Mouse (Mus musculus) CH12F3 (cell line): ENCODE data around the gene Slc7a1.

Source experiments
- in situ Hi-C: fragments of 300-500 bp; cut with MboI; formaldehyde crosslinking; loops from 2 replicates; pipeline ENCODE4 v1.14.3; 2020; ENCODE audit warnings: low sequenced_read_pairs

The Slc7a1 gene

DNA sequence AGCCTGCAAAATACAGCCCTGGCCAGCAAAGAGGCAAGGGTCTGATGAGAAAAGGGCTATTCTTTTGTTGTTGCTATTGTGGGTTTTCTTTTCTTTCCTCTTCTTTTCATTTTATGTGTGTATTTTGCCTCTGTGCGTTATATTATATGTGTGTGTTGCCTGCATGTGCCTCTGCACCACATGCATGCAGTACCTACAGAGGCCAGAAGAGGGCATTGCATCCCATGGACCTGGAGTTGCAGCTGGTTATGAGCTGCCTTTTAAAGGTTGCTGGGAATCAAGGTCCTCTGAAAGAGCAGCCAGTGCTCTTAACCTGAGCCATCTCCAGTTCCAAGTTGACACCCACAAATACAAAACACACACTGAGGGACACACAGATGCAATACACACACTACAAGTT, 29.1 kb downstream of the Slc7a1 start:
- in situ Hi-C loops, result no loop called here

DNA sequence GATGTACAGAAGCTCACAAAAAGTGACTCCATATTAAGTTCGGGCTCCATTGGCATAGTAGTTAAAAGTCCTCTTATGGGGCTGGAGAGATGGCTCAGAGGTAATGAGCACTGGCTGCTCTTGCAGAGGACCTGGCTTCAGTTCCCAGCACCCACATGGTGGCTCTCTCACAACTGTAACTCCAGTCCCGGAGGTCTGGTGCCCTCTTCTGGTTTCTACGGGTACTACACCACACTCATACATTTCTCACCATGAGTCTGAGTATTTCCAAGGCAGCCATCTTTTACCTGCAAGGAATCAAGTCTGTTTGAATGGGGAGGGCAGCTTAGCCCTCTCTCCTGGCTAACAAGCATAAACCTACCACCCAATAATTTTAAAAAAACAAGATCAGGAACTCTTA, 30.5 kb downstream of the Slc7a1 start:
- in situ Hi-C loops, result no loop called here

DNA sequence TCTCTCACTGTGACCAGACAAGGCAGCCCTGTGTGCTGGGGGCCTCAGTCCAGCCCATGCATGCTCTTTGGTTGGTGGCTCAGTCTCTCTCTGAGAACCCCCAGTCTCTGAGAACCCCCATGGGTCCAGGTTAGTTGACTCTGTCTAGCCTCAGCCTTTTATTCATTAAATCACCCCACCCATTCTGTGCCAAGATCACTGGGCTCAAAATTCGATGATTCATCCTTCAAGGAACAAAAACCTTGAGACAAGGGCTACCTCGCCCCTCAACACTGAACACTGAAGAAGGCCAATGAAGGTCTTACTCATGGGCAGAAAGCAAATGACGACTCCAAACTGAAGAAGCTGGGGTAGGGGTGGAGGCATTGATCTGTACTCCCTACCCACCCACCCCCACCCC, 31.9 kb downstream of the Slc7a1 start:
- in situ Hi-C loops, result no loop called here

DNA sequence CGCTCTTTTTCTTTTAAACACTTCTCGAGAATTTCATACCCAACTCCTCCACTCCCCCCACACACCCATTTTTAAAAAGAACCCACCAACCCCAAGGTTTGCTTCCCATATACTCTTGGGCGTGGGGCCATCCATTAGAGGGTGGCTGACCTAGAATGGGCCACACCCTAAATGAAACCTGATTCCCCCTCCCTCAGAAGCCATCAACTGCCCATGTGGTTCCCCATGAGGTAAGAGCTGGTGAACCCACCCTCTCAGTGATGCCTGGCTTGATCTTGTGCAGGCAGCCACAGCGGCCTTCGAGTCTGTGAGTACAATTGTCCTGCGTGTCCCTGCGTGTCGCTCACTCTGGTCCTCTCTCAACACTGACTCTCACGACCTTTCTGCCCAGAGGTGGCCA, 33.2 kb downstream of the Slc7a1 start:
- in situ Hi-C loops, result no loop called here

DNA sequence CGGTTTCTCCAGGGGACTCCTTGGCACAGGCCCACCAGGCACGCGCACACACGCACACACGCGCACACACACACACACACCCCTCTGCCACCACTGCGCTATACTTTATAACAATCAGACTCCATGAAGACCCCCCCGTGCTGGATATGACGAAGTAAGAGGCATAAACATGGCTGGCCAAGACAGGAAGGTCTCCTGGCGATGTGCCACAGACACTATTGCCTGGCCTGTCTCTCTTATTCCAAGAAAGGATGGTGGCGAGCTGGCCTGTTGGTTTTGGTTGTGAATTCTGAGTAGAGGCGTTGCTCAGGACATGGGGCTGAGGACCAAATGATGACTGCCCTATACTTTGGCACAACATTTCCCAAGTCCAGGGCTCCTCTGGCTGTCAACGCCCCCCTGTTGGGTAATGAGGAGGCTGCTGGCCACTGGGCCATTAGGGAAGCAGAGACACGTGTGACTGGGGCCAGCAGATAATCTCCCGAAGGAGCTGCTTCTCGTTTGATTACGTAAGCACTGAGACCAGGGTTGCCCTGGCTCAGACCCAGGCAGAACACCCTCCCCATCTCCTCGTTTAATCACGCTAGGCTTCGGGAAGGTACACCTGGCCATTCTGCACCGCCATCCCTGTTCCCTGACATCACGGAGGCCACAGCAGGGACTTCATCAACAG, 36.1 kb downstream of the Slc7a1 start:
- in situ Hi-C loops, result no loop called here

DNA sequence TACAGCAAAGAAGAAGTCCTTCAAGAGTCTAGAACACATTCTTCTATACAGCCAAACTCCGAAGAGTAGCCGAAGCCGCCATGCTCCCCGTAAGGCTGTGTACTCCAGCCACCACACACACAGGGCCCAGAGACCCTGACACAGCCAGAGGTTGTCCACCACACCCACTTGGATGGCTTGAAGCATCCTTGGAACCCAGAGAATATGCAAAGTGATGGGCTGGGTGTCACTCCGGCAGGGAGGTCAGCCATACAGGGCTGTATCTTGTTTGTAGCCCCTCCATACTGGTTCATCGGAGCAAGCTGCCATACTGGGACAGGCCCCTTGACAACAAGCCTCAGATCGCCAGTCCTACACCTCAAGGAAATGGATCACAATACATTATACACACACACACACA, 37.4 kb downstream of the Slc7a1 start:
- in situ Hi-C loops, result no loop called here

DNA sequence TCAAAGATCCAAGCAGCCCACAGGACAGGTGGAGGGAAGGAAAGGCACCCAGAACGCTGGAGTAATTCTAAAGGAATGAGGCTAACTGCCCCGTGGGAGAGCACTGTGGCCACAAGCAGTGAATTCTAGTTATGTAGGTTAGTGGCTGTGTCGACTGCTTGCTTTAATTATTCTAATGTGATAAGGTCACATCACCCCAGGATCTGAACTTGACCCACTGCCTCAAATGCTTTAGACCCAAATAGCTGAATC, 38.0 kb downstream of the Slc7a1 start:
- in situ Hi-C loops, result no loop called here

DNA sequence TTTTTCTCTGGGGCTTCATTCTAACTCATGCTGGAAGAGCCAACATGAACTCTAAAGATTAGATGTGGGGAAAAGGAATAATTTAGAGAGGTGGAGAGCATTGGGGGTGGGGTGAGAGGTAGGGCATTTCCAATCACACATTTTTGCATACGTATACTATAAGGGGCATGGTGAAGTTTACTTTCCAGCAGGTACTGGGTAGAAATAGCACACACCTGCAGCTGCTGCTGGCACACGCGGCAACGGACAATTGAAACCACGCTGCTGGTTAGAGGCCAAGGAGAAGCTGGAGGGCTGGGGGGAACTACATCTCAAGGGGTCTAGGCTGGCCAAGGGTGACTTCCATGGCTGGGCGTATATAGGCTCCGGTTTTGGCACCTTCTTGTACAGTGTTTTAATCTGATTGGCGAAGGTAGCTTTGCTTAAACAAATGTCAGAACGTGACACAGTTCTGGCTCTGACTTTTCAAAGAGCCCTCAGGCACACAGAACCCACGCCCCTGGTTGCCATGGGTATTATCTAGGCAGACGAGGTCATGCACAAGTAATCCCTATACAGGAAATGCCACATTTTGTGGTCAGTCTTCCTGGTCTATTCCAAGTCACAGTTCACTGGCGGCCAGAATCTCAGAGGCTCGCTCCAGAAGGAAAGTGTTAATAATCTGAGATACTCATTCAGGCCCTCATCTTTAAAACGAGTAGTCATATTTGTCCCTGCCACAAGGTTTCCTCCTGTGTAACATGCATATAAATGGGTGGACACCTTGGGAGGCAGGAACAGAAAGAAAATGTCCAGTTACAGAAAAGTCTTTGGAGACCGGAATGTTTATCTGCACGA, 38.6 kb downstream of the Slc7a1 start:
- in situ Hi-C loops, result no loop called here

DNA sequence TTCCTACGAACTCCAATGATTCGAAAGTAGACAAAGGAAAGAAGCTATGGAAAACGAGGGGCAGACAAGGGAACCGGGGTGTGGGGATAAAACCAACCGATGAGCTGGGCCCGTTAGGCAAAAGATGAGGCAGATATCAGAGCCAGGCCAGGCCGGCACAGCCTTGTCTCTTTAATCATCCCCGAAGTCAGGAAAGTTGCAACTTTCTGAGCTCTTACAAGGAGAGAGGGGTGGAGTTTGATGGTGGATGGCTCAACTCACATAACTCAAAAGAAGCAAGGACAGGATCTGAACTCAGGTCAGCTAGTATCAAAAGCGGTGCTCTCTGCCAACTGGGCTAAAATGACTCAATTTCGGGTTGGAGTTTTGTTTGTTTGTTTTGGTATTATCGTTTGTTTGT, 40.6 kb downstream of the Slc7a1 start:
- in situ Hi-C loops, result no loop called here

DNA sequence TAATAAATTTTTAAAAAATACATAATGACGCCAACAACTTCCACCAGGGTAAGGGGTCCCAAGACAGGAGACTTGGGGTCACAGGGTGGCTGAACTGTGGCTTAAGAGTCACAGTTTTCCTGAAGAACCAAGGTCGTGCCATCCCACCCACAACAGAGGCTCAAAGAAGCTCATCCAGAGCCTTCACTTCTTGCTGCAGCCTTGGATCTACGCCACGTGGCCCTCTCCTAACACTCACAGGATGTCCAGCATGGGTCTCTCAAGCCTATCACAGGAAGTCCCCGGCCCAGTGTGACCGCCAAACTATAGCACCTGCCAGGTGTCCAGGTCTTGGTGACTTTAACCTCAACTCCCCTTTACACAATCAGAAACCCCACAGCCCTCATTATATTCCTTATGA, 42.5 kb downstream of the Slc7a1 start:
- in situ Hi-C loops, result no loop called here

DNA sequence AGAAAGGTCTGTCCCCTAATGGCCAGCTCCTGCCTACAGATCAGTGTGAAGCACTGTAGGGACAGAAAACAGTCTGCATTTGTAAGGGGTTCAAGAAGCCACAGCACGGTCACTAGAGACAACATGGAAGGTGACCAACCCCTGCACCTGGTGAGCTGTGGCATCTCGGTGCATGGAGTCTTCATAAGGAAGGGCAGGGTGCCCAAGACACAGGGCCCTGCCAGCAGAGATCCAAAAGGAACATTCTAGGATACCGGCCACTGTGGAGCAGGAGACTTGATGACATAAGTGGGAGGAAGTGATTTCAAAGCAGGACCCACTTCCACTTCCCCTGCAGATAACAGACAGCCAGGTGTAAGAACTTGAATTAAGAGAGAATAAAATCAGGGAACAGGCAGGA, 43.9 kb downstream of the Slc7a1 start:
- in situ Hi-C loops, result no loop called here

DNA sequence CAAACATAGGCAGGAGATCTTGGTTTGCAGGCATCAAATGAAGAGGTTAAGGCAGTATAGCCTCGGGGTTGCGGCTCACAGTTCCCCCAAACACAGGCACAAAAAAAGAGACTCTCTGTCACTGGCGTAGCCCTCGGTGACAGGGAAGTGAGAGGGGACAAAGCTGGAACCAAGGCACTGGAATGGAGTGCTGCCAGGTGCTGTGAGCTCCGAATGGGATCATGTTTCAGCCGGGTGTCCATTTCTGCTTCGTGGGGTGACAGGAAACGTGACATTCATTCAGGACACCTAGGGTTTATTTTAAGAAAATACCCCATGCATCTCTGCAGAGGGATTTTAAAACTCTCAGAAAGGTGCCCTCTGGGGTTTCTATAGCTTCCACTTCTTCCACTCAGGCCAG, 45.2 kb downstream of the Slc7a1 start:
- in situ Hi-C loops, result no loop called here

DNA sequence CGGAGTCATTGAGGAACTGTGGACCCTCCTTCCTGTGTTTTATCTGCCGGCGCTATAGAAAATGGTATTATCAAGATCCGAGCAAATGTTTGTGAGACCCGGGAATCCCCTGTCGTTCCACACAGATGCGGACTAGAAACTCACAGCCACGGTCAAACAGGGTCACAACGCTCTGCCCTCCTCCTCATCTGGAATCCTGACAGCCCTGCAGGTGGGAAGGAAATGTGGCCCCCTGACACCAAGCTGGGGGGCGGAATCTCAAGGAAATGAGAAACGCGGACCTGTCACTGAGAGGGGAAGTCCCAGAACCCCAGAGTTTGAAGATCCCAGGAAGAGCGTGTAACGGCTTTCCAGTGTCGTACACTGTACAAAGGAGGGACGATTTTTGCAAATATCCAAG, 46.3 kb downstream of the Slc7a1 start:
- in situ Hi-C loops, result no loop called here

DNA sequence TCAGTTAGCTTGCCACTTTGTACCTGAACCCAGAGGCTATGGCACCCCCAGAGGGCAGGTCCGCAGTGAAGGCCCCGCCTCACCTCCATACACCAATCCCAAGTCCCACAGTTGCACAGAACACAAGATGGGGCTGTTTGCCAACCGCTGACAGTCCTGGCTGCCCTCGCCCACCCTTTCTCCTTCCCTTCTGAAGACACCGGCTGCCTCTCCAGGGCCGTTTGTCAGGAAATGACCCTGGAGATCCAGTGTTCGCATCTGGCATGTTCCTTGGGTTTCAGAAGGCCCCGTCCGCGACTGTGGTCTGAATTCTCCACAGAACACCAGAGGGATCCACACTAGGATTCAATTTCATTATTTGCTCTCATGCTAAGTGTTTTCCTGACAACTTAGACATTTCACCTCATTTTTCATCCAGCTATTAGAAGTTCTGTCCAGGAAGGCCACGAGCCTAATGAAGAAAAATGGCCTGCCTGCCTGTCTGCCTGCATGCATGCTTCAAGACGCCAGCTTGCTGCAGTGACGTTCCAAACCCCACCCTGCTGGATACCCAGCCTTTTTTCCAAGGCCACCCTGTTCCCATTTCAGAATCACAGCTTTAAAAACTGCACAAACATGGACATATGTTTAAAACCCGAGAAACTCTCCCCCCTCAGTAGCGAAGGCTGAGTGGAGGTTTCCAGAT, 50.2 kb downstream of the Slc7a1 start:
- in situ Hi-C loops, result loop anchor here (10.0 kb wide), 1 partner anchor 95 kb away; no protein-coding TSS in a partner anchor

DNA sequence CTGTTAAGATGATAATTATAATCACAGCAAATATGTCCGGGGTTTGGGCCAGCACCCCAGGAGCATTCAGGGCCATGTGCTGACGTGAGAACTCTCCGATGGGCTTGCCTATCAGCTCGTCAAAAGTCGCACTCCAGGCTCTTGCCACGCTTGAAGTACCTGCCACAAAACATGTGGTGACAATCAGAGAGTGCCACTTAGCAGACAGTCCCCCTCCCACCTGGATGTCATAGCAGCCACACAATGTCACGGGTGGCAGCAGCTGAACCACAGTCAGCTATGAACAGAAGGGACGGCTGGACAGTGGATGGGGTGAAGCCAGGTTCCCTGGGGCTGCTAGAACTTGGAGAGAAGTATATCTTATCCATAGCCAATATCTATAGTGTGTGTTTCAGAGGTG, 51.6 kb downstream of the Slc7a1 start:
- in situ Hi-C loops, result loop anchor here (10.0 kb wide), 1 partner anchor 97 kb away; no protein-coding TSS in a partner anchor

DNA sequence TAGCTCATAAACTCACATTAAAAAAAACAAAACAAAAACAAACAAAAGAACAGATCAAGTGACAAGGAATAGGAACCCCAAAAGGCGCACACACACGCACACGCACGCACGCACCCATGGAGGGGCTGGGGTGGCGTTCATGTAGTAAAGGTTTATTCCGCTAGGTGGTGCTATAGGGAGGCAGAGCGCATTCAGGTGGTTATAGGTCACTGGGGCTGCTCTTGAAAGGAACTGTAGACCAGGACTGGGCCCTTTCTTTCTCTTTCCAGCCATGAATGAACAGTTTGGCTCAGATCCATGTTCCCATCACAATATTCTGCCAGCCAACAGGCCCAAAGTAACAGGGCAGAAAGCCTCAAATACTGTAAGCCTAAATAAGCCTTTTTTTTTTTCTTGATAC, 53.2 kb downstream of the Slc7a1 start:
- in situ Hi-C loops, result loop anchor here (10.0 kb wide), 1 partner anchor 98 kb away; no protein-coding TSS in a partner anchor

DNA sequence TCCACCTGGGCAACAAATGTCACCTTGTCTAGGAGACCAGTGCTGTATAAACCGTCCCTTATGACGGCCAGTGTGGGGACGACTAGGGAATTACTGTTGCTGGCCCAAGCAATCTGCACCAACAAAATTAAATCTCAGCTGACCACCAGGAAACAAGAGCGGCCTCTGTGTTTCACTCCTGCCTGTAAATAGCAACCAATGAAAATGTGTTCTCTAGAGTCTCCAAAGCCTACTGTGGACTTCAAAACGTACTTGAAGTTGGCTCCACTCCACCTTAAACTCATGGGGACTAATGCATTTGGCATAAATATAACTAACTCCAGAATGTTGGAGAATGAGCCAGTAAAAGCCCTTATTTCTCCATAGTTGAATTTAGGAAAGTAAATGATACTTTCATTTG, 55.3 kb downstream of the Slc7a1 start:
- in situ Hi-C loops, result loop anchor here (10.0 kb wide), 1 partner anchor 100 kb away; no protein-coding TSS in a partner anchor

DNA sequence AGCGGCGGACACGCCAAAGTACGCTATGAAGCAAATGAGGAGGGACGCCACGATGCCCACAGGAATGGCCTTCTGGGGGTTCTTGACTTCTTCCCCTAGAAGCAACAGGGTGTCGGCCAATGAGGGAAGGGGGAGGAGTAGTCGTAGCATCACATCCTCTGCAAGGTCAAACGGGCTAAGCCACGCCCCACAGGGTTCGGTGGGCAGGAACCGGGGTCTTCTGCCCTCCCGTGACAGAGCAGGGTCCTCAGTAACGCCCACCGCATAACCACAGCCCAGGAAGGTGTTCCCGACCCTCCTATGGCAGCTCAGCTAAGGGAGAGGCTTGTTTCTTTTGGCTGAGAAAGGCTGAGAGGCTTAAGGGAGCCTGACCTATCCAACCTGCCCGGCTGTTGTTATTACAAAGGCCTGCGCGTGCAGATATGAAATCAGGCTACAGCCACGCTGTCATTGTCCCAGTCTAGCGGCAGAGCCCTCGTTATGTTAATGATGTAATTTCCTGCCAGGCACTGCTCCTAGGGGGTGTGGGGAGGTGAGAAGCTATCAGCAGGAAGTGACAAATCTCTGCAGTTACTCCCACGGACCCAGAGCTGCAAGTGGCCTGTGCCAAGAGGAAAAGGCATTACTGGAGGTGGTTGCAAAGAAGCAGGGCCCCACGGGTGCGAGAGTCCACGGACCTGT, 57.5 kb downstream of the Slc7a1 start:
- in situ Hi-C loops, result loop anchor here (10.0 kb wide), 1 partner anchor 103 kb away; no protein-coding TSS in a partner anchor

DNA sequence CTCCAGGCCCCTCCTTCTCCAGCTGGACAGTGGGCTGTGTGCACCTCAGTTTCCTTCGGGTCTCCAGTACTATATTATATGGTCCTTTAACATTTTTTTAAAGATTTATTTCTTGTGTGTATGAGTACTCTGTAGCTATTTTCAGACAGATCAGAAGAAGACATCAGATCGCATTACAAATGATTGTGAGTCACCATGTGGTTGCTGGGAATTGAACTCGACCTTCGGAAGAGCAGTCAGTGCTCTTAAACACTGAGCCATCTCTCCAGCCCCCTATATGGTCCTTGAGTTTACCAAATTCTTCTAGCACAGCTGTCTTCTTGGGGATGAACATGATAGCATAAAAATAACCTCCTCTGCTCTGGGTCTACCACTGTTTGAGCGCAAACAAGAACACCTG, 60.6 kb downstream of the Slc7a1 start:
- in situ Hi-C loops, result no loop called here

DNA sequence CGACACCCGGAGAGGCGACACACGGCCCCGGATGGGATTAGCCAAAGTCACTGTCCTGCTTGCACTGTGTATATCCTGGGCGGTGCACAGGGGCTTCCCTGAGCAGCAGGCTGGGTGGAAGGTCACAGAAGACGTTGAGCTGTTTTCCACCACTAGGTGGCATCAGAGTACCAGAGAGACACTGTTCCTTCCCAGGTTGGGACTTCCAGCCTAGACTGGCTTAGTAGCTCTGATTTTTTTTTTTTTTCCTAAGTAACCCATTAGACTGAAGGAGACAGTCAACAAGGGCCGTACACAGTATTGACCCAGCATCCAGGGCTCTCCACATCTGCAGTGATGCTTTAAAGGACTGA, 67.1 kb downstream of the Slc7a1 start:
- in situ Hi-C loops, result no loop called here

DNA sequence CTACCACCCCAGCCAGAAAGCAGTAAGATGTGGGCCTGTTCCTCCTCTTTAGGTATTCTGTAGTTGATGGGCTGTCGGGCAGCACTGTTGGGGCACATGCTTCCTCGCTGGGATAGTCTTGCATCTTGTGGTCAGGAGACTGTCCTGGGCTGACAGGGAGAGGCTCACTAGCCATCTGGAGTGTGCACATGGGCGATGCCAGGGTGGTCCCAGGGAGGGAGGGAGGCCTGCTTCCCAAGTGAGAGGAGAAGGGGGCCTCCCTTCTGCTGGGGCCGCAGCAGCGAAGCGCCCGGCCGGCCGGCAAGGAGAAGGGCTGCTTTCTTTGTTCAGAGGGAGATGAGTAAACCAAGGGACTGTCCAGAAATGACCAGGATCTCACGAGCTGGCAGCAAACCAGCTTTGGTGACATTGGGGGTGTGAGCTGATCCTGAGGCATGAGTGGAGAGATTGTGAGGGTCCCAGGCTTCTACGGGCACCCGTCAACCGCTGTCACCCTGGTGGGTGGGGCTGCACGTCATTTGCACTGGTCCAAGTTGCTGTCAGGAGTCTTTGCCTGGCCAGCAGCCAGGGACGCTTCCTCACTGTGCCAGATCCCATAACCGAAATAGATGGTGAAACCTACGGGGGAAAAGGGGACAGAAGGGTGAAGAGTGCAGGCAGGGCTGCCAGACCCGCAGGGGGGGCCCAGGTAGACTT, 67.6 kb downstream of the Slc7a1 start:
- in situ Hi-C loops, result no loop called here
